Mouse (Mus musculus) adrenal gland, postnatal 4 days (tissue): ENCODE results near the gene Usp43. TPM values are rescaled to one million over a fixed set of nuclear protein-coding genes. Genes with fewer than 3 reads are reported as not detected.

Experiments used
- DNase-seq, 2 experiments: peaks; one replicate each; pipeline ENCODE4 v3.0.0; 2021 to 2022; ENCODE audit warnings: low spot score in 2 of 2, mixed read lengths in 2 of 2
- long read RNA-seq, 2 experiments: library from polyadenylated mRNA; stranded (forward); transcript quantifications; one replicate each; pipeline ENCODE4 v2.0.0; 2021
- total RNA-seq, 2 experiments: library from RNA; stranded (reverse); gene quantifications; 2 replicates each; pipeline ENCODE4 v1.2.3; 2021

Gene Usp43
- 1 to 10 TPM; 1.4 to 3.3 TPM for total RNA-seq
- long read RNA-seq, experiment 1, full-length matches to known transcripts, result 1 of 1 reads
- long read RNA-seq, experiment 1, partial matches to known transcripts, result 0 of 1 reads
- long read RNA-seq, experiment 1, other reads (novel, unspliced or antisense), result 0 of 1 reads
- long read RNA-seq, experiment 2, full-length matches to known transcripts, result 2 of 2 reads
- long read RNA-seq, experiment 2, partial matches to known transcripts, result 0 of 2 reads
- long read RNA-seq, experiment 2, other reads (novel, unspliced or antisense), result 0 of 2 reads

DNA sequence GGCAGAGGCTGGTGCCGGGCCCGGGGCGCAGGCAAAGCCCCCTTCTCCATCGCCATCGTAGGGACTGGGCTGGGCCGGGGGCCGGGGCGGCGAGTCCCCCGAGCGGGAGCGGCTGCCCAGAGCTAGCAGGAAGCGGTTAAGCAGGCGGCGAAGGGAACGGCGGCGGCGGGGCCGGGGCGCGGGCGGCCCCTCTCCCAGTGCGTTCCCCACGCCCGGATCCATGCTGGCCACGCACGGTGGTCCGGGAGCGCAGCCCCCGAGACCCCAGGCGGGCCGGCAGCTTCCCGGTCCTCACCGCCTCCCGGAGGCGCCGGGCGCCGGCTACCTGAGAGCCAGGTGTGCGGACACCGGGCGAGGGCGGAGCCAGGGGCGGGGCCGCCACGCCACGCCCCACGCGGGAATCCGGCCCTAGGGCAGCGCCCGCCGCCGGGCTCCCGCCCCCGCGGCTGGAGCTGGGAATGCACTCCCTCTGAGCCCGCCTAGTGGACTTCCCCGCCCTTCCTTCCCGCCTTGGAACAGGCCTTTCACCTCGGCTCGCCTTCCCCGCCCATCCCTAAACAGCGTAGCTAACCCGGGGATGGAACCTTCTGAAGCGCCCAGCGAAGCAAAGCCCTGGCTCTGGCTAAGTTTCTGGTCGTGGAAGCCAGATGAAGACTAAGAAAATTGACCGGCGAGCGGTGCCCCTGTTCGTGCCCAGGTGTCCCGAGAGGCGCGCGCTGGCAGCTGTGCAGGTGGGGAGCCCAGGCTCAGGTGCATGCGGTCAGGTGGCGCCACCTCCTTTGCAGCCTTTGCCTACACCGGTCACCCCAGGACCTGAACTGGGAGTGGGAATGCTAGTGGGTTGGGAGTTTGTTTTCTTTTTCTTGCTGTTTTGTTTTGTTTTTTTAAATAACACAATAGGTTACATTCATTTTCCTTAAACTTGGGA lies at the start of gene Usp43:
Usp43 (minus strand) TSS at position 327 of the 928 bp plus-strand sequence.
- peak; percentile 7 to 10 for DNase-seq

DNA sequence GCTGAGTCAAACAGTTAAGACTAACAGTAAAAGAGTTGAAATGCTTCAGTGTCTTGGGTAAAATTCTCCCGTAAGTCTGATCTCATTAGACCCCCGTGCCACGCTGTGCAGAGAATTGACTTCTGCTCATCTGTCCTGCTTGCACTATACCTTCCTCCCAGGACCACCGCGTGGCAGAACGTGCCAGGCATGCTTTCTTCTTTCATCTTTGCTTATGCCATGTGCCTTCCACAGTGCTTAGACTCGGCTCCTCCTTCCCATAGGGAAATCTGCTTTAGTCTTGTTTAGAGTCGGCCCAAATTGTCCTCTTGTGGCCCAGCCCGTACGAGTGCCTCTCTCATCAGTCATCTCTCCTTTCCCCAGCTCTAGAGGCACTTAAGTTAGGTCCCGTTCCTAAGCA lies 45.9 kb upstream of the Usp43 start:
- DNase-seq, result no peak

DNA sequence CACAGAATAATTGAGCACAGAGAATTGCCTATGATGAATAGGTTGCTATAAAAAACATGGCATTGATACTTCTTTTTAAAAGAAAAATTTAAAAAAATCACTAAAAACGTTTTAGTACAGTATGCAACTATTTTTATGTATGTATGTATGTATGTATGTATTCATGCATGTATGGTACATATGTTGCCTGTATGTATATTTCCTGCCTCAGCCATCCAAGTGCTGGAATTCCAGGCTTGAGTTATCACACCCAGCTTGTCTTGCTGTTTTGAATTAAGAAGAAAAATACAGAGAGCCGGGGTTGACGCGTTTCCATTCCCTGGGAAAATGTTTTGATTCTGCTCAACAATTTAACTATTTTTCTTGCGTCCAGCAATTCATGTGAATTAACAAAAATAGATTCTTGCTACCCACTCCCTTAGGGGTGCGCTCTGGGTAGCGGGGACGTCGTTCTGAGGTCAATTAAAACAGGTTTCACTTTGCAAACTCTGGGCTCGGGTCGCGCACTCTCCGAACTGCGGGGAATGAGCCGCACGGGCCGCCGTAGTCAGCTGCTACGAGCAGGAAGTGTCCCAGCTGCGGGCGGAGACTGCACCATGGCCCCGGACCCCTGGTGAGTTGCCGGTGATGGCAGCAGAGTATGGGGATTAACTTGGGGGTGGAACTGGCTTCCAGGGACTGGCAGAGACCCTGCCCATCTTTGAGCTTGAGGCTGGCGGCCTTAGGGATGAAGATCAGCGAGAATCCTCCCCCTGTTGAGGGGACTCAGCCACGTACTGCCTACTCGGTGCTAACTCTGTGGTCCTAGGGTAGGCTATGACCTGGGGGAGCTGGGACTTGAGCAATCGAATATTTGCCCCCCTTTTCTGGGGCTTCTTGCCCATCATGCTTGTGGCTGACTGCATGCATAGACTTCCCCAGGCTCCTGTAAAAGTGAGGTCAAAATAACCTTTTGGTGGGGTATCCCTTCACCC lies 44.2 kb upstream of the Usp43 start, which contains the start of gene Stx8:
Stx8 (plus strand) TSS at position 289 of the 974 bp plus-strand sequence.
- peak; percentile 87 to 96 for DNase-seq

DNA sequence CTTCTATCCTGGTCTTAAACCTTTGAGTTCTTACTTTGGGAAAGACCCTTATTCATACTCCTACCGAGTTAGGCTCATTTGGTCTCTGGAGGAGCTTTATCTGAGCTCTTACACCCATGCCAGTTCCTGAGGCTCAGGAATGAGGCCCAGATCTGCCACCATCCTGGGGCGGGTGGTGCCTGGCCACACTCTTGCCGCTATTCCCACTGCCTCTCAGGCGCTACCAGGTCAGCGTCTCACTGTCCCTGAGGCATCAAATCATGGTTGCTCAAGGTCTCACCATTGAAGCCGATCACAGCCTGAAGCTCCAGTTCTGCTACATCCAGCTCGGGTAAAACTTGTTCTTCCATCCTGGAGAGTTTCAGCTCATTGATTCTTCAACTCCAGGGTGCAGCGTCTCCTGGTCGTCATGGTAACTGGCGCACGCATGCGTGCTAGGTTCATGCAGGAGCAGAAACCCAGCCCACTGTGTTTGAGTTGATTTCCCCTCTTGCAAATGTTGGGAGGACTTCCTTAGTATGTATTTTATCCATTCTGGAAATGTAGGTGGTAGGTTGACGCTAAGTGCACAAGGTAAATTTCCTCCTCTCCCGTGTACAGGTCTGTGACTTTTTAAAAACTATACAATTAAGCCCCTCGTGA lies 43.4 kb upstream of the Usp43 start, which contains the start of gene Cfap52:
Cfap52 (minus strand) TSS at position 410 of the 642 bp plus-strand sequence.
- peak; percentile 64 to 73 for DNase-seq

- no peak for DNase-seq
These were observed 42.2 kb upstream of the Usp43 start for GRCm38 (mm10) chr11:67964110-67964509.

GRCm38 (mm10) chr11:67954413-67954812 lies 32.5 kb upstream of the Usp43 start:
- no peak for DNase-seq

GRCm38 (mm10) chr11:67953604-67954003 lies 31.7 kb upstream of the Usp43 start:
- no peak for DNase-seq

GRCm38 (mm10) chr11:67949475-67949874 lies 27.5 kb upstream of the Usp43 start:
- DNase-seq, result no peak

DNA sequence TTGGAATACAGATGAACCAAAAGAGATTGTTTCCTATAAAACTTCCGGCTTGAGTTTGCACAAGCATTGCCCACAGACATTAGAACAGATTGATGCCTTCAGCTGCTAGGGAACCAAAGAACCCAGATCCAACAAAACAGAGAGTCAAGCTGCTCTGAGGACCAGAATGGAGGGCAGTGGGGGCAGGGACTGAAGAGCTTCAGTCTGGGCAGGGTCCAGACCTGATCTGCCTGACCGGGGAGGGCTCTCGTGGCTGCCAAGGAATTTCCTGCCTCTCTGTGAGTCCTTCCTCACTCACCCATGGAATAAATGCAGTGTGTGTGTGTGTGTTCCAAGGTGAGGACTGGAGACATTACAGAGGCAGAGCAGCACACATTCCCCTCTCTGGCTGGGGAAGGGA lies 26.3 kb upstream of the Usp43 start:
- no peak for DNase-seq

GRCm38 (mm10) chr11:67932156-67932555 lies 10.2 kb upstream of the Usp43 start:
- DNase-seq, result no peak

GRCm38 (mm10) chr11:67926348-67927055 lies 4.5 kb upstream of the Usp43 start:
- DNase-seq, result no peak

GRCm38 (mm10) chr11:67925000-67925399 lies 3.0 kb upstream of the Usp43 start:
- DNase-seq, result no peak

- no peak for DNase-seq
These were observed 1.8 kb upstream of the Usp43 start for GRCm38 (mm10) chr11:67923720-67924119.

DNA sequence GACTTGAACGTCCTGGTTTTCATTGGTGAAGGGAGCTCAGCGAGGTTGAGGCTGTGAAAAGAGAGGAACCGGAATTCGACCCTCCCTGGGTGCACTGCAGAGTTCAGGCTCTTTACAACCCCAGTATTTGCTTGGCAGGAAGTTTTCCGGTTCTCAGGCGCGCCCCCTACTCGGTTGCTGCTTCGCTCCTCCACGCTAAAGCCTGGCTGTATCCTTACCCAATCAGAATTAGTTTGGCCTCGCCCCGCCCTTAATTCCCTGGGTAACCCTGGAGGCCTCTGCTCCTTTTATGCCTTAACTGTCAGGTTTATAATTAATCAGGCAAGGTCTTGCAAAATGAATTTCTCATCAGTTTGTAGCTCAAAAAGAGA lies 787 bp upstream of the Usp43 start:
- peak; percentile 10 to 28 for DNase-seq

DNA sequence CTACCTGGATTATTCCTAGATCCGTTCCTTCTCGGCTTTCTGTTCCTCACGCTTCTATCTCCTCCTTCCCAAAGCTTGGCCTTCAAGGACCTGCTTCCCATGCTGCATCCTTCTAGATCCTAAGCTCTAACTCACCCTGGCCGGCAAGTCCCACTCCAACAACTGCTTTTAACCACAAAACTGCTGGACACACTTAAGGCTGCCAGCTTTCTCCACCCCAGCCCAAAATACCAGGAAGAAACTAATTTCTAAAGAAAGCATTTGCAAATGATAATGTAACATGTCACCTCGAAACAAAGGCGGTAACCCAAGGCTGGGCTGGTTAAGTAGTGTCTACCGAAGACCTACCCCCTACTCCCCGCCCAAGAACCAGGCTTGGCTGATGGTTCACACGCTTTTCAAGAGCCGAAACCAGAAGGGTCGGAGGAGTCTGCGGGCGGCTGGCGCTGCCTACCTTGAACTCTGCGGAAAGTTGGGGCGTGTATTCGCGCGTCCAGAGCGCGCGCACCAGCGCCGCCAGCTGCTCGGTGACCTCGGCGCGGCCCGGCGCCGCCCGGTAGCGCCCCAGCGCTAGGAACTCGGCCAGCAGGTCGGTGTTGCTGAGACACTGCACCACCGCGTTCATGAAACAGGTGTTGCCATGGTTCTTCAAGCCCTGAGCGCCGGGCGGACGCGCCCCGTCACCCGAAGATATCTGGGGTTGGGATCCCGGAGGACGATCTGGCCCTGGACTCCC lies 694 bp downstream of the Usp43 start:
- DNase-seq, result peak in 1 of 2 experiments; percentile 10

DNA sequence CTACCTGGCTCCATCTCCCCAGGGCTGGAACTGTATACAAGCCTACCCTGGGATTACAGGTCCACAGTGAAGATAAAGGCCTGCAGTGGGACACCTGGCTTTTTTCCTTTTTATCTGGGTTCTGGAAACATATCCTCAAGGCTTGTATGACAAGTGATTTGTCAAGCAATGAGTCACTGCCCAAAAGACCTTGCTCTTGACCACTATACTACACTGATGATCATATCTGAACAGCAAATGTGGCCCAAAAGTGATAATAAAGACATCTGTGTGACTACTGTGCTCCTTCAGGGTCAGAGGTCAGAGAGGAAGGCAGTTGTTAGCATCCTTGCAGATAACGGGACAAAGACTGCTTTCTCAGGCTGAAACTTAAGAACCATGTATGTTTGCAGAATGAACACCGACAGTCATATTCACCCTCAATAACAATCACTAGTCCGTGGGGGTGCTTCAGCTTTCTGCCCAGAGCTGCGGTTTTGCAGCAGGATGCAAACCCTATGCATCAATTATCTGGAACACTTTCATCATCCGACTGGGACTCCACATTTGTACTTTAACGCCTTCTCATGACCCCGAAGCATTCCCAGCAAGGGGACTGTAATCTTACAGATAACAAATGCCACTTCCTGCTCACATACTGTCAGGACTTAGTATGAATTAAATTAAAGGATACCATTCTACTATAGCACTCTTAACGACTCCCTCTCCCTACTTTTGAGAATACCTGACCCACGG lies 1.6 kb downstream of the Usp43 start:
- DNase-seq, result no peak

DNA sequence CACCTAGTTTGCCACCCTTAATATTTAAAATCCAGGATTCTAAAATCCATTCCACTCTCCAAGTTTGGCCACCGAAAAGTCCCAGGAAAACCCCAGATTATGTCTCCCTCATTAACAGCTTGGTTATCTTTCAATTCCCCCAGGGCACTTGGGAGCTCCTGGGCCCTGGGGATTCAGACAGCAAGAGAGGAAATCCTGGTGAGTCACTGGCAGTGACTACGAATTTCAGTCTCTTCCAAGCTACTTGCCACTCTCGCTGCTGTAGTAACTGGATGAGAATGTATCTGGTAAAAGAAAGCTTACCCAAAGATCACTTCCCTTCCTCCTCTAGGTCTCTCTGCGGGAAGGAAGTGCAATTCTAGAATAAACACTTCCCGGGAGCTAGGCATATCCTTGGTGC lies 2.4 kb downstream of the Usp43 start:
- no peak for DNase-seq

DNA sequence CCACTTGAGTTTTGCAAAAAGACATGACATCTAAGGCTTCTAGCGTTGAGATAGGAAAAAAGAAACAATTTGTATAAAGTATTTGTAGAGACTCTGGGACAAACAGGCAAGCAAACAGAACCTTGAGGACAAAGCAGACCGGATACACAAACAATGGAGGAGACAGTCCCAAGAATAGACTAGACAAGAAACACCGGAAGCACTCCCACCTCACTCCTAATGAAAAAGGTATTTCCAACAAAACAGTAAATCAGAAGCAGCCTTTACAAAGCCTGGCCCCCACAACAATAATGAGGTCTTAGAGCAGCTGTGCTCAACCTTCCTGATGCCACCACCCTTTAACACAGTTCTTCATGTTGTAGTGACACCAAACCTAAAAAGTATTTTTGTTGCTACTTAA lies 4.8 kb downstream of the Usp43 start:
- no peak for DNase-seq
